Mouse (Mus musculus) spleen, embryonic (tissue): ENCODE data around the gene Gm45711.

ENCODE experiments used
- CTCF ChIA-PET: fragments of 350-600 bp; sonication (Branson Sonifier 250); formaldehyde crosslinking; loops from one replicate; lab custom pipeline; 2022; lab: Charles Lee

Gm45711 gene

GRCm38 (mm10) chr8:104309441-104310155, at the start of gene Gm45711, which contains the start of gene Cmtm1:
Gene Gm45711 (minus strand): TSS chr8:104310081.
Gene Cmtm1 (minus strand): TSS chr8:104310145.
- CTCF ChIA-PET = interaction anchor here (0.7 kb wide), 1 partner anchor 24 kb away, joined by 3 read pairs; no protein-coding TSS in a partner anchor

- CTCF ChIA-PET = no interaction called here
Observed at GRCm38 (mm10) chr8:104358637-104359036, 48.8 kb upstream of the Gm45711 start.

GRCm38 (mm10) chr8:104354504-104354903, 44.6 kb upstream of the Gm45711 start:
- CTCF ChIA-PET = interaction anchor here (0.6 kb wide), 2 partner anchors 123 to 210 kb away, joined by 3 to 8 read pairs; no protein-coding TSS in a partner anchor

GRCm38 (mm10) chr8:104353186-104353585, 43.3 kb upstream of the Gm45711 start:
- CTCF ChIA-PET = no interaction called here

- CTCF ChIA-PET = no interaction called here
Observed at GRCm38 (mm10) chr8:104350047-104350446, 40.2 kb upstream of the Gm45711 start.

- CTCF ChIA-PET = interaction anchor here (0.6 kb wide), 1 partner anchor 84 kb away, joined by 4 read pairs; no protein-coding TSS in a partner anchor
Observed at GRCm38 (mm10) chr8:104348971-104349370, 39.1 kb upstream of the Gm45711 start.

GRCm38 (mm10) chr8:104346706-104347105, 36.8 kb upstream of the Gm45711 start:
- CTCF ChIA-PET = no interaction called here

- CTCF ChIA-PET = no interaction called here
Observed at GRCm38 (mm10) chr8:104344622-104345021, 34.7 kb upstream of the Gm45711 start.

GRCm38 (mm10) chr8:104343957-104344356, 34.1 kb upstream of the Gm45711 start:
- CTCF ChIA-PET = no interaction called here

GRCm38 (mm10) chr8:104342426-104342825, 32.5 kb upstream of the Gm45711 start:
- CTCF ChIA-PET = interaction anchor here (0.5 to 1.1 kb wide), 5 partner anchors 23 to 260 kb away, joined by 3 to 8 read pairs (median 6); partner anchors contain the start of gene Dync1li2

- CTCF ChIA-PET = interaction anchor here (0.6 to 1.1 kb wide), 3 partner anchors 22 to 260 kb away, joined by 3 to 9 read pairs (median 3); no protein-coding TSS in a partner anchor
Observed at GRCm38 (mm10) chr8:104341678-104342077, 31.8 kb upstream of the Gm45711 start.

- CTCF ChIA-PET = no interaction called here
Observed at GRCm38 (mm10) chr8:104341106-104341561, 31.3 kb upstream of the Gm45711 start.

- CTCF ChIA-PET = interaction anchor here (0.7 to 1.0 kb wide), 2 partner anchors 179 to 213 kb away, joined by 3 to 7 read pairs; no protein-coding TSS in a partner anchor
Observed at GRCm38 (mm10) chr8:104340233-104341105, 30.6 kb upstream of the Gm45711 start.

GRCm38 (mm10) chr8:104339983-104340232, 30.0 kb upstream of the Gm45711 start:
- CTCF ChIA-PET = interaction anchor here (0.7 to 1.0 kb wide), 2 partner anchors 179 to 212 kb away, joined by 3 to 7 read pairs; no protein-coding TSS in a partner anchor

- CTCF ChIA-PET = interaction anchor here (0.5 to 1.0 kb wide), 5 partner anchors 35 to 212 kb away, joined by 3 to 7 read pairs (median 4); partner anchors contain the start of gene Dync1li2
Observed at GRCm38 (mm10) chr8:104339229-104339982, 29.5 kb upstream of the Gm45711 start, which contains the start of gene Cmtm3. Gene Cmtm3 (plus strand): TSS chr8:104339410.

GRCm38 (mm10) chr8:104337890-104338289, 28.0 kb upstream of the Gm45711 start:
- CTCF ChIA-PET = no interaction called here

- CTCF ChIA-PET = no interaction called here
Observed at GRCm38 (mm10) chr8:104336806-104337205, 26.9 kb upstream of the Gm45711 start.

GRCm38 (mm10) chr8:104334196-104334595, 24.3 kb upstream of the Gm45711 start:
- CTCF ChIA-PET = interaction anchor here (0.6 kb wide), 1 partner anchor 24 kb away, joined by 3 read pairs; the partner anchor contains the start of genes Cmtm1 and Gm45711

GRCm38 (mm10) chr8:104333786-104334185, 23.9 kb upstream of the Gm45711 start:
- CTCF ChIA-PET = interaction anchor here (0.6 kb wide), 1 partner anchor 24 kb away, joined by 3 read pairs; the partner anchor contains the start of genes Cmtm1 and Gm45711
